Mouse (Mus musculus) ES-Bruce4 (cell line): Measurements from ENCODE around the gene Baiap2l1.

ENCODE experiments used
- CTCF ChIP-seq: IDR thresholded peaks from one replicate; pipeline ENCODE4 v1.8.1; 2011; ENCODE audit warnings: low read depth, low read length
- EP300 ChIP-seq: IDR thresholded peaks from 2 replicates; pipeline ENCODE4 v1.6.1; 2011; ENCODE audit warnings: low read depth, low read length; ENCODE audit not compliant: insufficient read depth
- POLR2A ChIP-seq: IDR thresholded peaks from one replicate; pipeline ENCODE4 v1.8.1; 2011; ENCODE audit warnings: low read length; ENCODE audit not compliant: insufficient read depth

DNA sequence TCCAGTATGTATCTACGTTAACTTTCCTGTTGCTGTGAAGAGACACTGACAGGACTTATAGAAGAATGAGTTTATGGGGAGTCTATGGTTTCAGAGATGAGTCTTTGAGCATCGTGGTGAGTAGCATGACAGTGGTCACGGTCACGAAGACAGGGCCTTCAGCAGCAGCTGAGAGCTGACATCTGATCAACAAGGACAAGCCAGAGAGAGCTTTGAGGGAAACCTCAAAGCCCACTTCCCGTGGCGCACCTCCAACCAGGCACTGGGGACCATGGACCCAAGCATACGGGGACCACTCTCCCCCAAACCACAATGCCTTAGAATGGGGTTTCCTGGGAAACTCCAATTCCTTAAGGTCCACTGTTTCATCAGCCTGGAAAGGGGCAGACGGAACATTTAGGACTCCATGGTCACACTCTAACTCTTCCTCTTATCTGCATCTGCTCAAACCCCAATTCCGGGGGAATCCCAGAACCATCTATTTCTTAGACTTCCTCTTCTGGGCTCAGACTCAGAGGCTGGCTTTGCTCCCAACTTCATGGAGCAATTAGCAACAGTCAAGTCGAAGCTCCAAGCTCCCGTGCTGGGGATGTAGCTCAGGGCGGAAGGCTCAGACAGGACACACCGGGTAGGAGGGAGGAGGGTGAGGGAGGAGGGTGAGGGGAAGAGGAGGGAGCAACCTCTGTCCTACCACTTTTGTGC lies 105.9 kb downstream of the Baiap2l1 start:
- TF ChIP-seq CTCF (no peak), EP300 (no peak), POLR2A (no peak)
